Mouse (Mus musculus): ENCODE measurements around the gene Echdc3. TPM values are rescaled to one million over a fixed set of nuclear protein-coding genes. Genes with fewer than 3 reads are reported as not detected.

The Echdc3 gene
- polyA plus RNA-seq (2012; rRNA removed), result 1.6 and 1.8 TPM in 2 replicates

- TF ChIP-seq POLR2A (IDR thresholded peaks at IDR 0.05; ENCODE audit: extremely low read depth, insufficient read depth, low read length) (no peak), CTCF (IDR thresholded peaks at IDR 0.05; ENCODE audit: extremely low read depth, insufficient read depth, low read length) (no peak)
- Histone ChIP-seq H3K27ac (ENCODE audit: insufficient read depth, low read length) (no peak within 1 kb of the TSS), H3K4me1 (ENCODE audit: control insufficient read depth, insufficient read depth, low read length) (peaks cover 1% of the 10 kb centered on the region; the same call in 1 of the 2 replicates), H3K4me3 (ENCODE audit: insufficient read depth, low read length) (peak within 1 kb of the TSS; percentile 12)
These were observed at the start of gene Echdc3 for GRCm38 (mm10) chr2:6212724-6213511. Echdc3 (minus strand) TSS chr2:6213033.

DNA sequence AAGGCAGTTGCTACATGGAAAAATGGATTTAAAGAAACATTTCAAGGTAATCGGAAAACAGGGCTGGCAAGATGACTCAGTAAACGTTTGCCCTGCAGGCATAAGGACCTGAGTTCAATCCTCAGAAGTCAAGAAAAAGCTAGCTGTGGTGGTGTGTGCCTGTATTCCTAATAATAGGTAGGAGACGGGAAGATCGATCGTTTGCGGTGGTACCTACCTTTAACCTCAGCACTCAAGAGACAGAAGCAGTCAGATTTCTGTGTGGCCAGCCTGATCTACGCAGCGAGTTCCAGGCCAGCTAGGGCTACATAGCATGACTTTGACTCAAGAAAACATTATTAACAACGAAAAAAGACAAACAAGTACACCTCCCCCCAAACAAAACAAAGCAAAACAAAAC is 48.9 kb upstream of the Echdc3 start:
- no peak overlapping the region for H3K4me3 ChIP-seq (ENCODE audit: insufficient read depth, low read length)
- no peak overlapping the region for H3K27ac ChIP-seq (ENCODE audit: insufficient read depth, low read length)
- no peaks in the 10 kb centered on the region; the same call in 1 of the 2 replicates for H3K4me1 ChIP-seq (ENCODE audit: control insufficient read depth, insufficient read depth, low read length)
- TF ChIP-seq POLR2A (IDR thresholded peaks at IDR 0.05; ENCODE audit: extremely low read depth, insufficient read depth, low read length) (no peak), CTCF (IDR thresholded peaks at IDR 0.05; ENCODE audit: extremely low read depth, insufficient read depth, low read length) (no peak)

- no peaks in the 10 kb centered on the region; the same call in 1 of the 2 replicates for H3K4me1 ChIP-seq (ENCODE audit: control insufficient read depth, insufficient read depth, low read length)
- TF ChIP-seq CTCF (IDR thresholded peaks at IDR 0.05; ENCODE audit: extremely low read depth, insufficient read depth, low read length) (no peak), POLR2A (IDR thresholded peaks at IDR 0.05; ENCODE audit: extremely low read depth, insufficient read depth, low read length) (no peak)
- no peak overlapping the region for H3K27ac ChIP-seq (ENCODE audit: insufficient read depth, low read length)
- H3K4me3 ChIP-seq (ENCODE audit: insufficient read depth, low read length), result no peak overlapping the region
These were observed 48.4 kb upstream of the Echdc3 start for GRCm38 (mm10) chr2:6261201-6261672.

- Histone ChIP-seq H3K4me1 (ENCODE audit: control insufficient read depth, insufficient read depth, low read length) (peaks cover 3% of the 10 kb centered on the region; the same call in 1 of the 2 replicates), H3K27ac (ENCODE audit: insufficient read depth, low read length) (no peak overlapping the region), H3K4me3 (ENCODE audit: insufficient read depth, low read length) (no peak overlapping the region)
These were observed 47.8 kb upstream of the Echdc3 start for GRCm38 (mm10) chr2:6260661-6261060.

DNA sequence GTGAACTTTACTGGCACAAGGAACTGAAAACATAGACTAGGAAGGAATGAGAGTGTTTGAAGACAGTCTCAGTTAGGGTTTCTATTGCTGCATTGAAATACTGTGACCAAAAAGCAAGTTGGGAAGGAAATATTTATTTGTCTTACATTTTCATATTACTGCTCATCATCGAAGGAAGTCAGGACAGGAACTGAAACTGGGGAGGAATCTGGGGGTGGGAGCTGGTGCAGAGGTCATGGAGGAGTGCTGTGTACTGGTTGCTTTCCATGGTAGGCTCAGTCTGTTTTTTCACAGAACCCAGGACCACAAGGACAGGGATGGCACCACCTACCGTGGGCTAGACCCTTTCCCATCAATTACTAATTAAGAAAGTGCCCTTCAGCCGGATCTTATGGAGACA is 46.3 kb upstream of the Echdc3 start:
- H3K27ac ChIP-seq (ENCODE audit: insufficient read depth, low read length), result no peak overlapping the region
- TF ChIP-seq CTCF (IDR thresholded peaks at IDR 0.05; ENCODE audit: extremely low read depth, insufficient read depth, low read length) (no peak), POLR2A (IDR thresholded peaks at IDR 0.05; ENCODE audit: extremely low read depth, insufficient read depth, low read length) (no peak)
- no peak overlapping the region for H3K4me3 ChIP-seq (ENCODE audit: insufficient read depth, low read length)
- H3K4me1 ChIP-seq (ENCODE audit: control insufficient read depth, insufficient read depth, low read length), result peaks cover 3% of the 10 kb centered on the region; the same call in 1 of the 2 replicates

More at GRCm38 (mm10) chr2:6260661-6261060, 47.8 kb upstream of the Echdc3 start:
- no peak for TF ChIP-seq CTCF (IDR thresholded peaks at IDR 0.05; ENCODE audit: extremely low read depth, insufficient read depth, low read length)
- TF ChIP-seq POLR2A (IDR thresholded peaks at IDR 0.05; ENCODE audit: extremely low read depth, insufficient read depth, low read length), result no peak

- TF ChIP-seq CTCF (IDR thresholded peaks at IDR 0.05; ENCODE audit: extremely low read depth, insufficient read depth, low read length) (no peak), POLR2A (IDR thresholded peaks at IDR 0.05; ENCODE audit: extremely low read depth, insufficient read depth, low read length) (no peak)
- no peak overlapping the region for H3K4me3 ChIP-seq (ENCODE audit: insufficient read depth, low read length)
- peaks cover 3% of the 10 kb centered on the region; the same call in 1 of the 2 replicates for H3K4me1 ChIP-seq (ENCODE audit: control insufficient read depth, insufficient read depth, low read length)
- no peak overlapping the region for H3K27ac ChIP-seq (ENCODE audit: insufficient read depth, low read length)
These were observed 45.2 kb upstream of the Echdc3 start for GRCm38 (mm10) chr2:6258026-6258425.

GRCm38 (mm10) chr2:6257146-6257545 is 44.3 kb upstream of the Echdc3 start:
- H3K27ac ChIP-seq (ENCODE audit: insufficient read depth, low read length), result no peak overlapping the region
- peaks cover 3% of the 10 kb centered on the region; the same call in 1 of the 2 replicates for H3K4me1 ChIP-seq (ENCODE audit: control insufficient read depth, insufficient read depth, low read length)
- H3K4me3 ChIP-seq (ENCODE audit: insufficient read depth, low read length), result no peak overlapping the region
- no peak for TF ChIP-seq POLR2A (IDR thresholded peaks at IDR 0.05; ENCODE audit: extremely low read depth, insufficient read depth, low read length)

DNA sequence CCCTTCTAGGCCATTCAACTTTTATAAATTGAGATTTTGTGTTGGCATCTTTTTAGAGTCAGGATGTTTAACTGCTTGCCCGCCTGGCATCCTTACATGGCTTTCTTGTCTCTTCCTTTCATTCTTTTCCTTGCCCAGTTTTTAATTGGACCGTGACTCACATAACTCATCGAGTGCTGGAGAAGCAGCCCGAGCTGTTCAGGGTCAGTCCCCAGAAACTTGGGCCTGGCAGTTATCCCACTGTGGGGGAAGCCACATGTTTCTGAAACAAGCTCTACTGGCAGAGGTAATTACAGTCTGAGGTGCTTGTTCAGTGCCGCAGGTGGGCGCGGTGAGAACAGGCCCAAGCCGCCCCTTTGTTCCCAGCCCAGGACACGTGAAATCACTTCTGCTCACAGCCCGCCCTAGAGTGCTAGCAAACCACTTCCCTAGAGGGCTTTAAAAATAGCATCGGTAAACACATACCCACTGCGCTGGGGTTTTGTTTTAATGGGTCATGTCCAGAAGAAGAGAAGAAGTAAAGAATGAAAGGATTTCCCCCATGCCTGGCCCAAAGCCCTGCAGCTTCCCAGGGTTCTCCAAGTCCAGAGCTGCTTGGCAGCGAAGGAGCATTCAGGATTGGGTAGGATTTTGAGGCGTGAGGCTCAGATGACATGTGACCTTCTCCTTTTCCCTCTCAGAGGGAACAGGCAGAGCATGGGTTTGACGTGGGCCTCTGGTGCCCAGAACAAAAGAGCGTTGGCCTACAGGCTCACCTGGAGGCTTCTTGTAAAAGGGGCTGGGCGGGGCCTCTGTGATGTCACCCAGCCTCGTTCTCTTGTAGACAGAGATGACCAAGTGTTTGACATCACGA is 43.4 kb upstream of the Echdc3 start:
- Histone ChIP-seq H3K27ac (ENCODE audit: insufficient read depth, low read length) (peak overlapping the region; percentile 71; the same call in 1 of the 2 replicates), H3K4me3 (ENCODE audit: insufficient read depth, low read length) (no peak overlapping the region), H3K4me1 (ENCODE audit: control insufficient read depth, insufficient read depth, low read length) (peaks cover 3% of the 10 kb centered on the region; the same call in 1 of the 2 replicates)
- TF ChIP-seq POLR2A (IDR thresholded peaks at IDR 0.05; ENCODE audit: extremely low read depth, insufficient read depth, low read length) (no peak), CTCF (IDR thresholded peaks at IDR 0.05; ENCODE audit: extremely low read depth, insufficient read depth, low read length) (no peak)

DNA sequence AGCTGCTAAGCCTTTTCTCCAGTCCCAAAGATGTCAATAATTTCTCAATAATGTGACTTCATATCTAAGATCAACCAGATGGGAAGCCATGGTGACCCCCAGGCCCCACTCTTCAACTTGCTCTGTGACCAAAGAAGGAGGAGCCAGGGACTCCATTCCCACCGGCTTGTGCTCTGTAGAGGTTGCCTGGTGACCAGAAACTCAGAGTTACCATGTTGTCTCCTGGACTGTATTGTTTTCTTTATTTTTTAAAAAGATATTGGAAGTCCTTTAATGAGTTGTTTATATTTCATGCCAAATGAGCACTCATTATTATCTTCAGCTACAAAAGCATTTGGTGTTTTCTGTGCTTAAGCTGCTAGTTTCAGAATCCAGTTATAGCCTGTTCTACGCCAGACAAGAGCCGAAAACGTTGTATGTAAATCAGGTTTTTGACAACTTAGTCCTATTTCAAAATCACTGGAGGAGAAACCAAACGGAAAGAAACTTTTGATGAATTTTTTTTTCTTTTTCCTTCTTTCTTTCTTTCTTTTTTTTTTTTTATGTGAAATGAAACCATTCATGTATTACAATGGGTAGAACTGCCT is 42.7 kb upstream of the Echdc3 start:
- TF ChIP-seq POLR2A (IDR thresholded peaks at IDR 0.05; ENCODE audit: extremely low read depth, insufficient read depth, low read length) (no peak), CTCF (IDR thresholded peaks at IDR 0.05; ENCODE audit: extremely low read depth, insufficient read depth, low read length) (no peak)
- Histone ChIP-seq H3K4me1 (ENCODE audit: control insufficient read depth, insufficient read depth, low read length) (peaks cover 3% of the 10 kb centered on the region; the same call in 1 of the 2 replicates), H3K27ac (ENCODE audit: insufficient read depth, low read length) (no peak overlapping the region), H3K4me3 (ENCODE audit: insufficient read depth, low read length) (no peak overlapping the region)

All from cortical plate, adult 2 months (tissue).